Mouse (Mus musculus) lung, adult 2 months (tissue): ENCODE results near the gene Itm2c. TPM values are rescaled to one million over a fixed set of nuclear protein-coding genes. Genes with fewer than 3 reads are reported as not detected.

Source experiments
- DNase-seq: peaks from one replicate; pipeline ENCODE4 v3.0.0; 2022
- H3K4me1 ChIP-seq: fragments of 200-500 bp; 2 replicates; pipeline ENCODE4 v1.6.1; 2011; ENCODE audit warnings: low read length; ENCODE audit not compliant: control insufficient read depth, insufficient read depth
- H3K4me3 ChIP-seq: fragments of 200-500 bp; replicated peaks from 2 replicates; pipeline ENCODE3; 2011; ENCODE audit warnings: low read depth, mild to moderate bottlenecking, control low read depth, low read length; ENCODE audit errors: extremely low read depth
- CTCF ChIP-seq: fragments of 200-500 bp; IDR thresholded peaks from 2 replicates; pipeline ENCODE4 v1.5.1; 2011; ENCODE audit warnings: mild to moderate bottlenecking, low read length, control low read depth; ENCODE audit not compliant: insufficient read depth
- POLR2A ChIP-seq: fragments of 200-500 bp; IDR thresholded peaks from 2 replicates; pipeline ENCODE4 v1.6.1; 2011; ENCODE audit warnings: low read depth, mild to moderate bottlenecking, control low read depth, low read length, borderline replicate concordance; ENCODE audit errors: extremely low read depth
- WGBS: fragments of 180-500 bp; shearing (Covaris S2); methylation state at CpG from one replicate; pipeline ENCODE4 v1.1.7; 2018; 5-methylcytosine and 5-hydroxymethylcytosine counted together
- polyA plus RNA-seq: library from polyadenylated mRNA; depleted of rRNA; stranded (reverse); fragments of >200 nt; gene quantifications from 2 replicates; pipeline ENCODE4 v1.2.3, GENCODE M21; 2012

The Itm2c gene
- polyA plus RNA-seq, 1 experiment, result 319 TPM

- peaks cover 5% of the 10 kb centered on the region for H3K4me1 ChIP-seq
- DNase-seq, result no peak
- no peak for TF ChIP-seq POLR2A
- TF ChIP-seq CTCF, result no peak
- no peak overlapping the region for H3K4me3 ChIP-seq
- WGBS, result 82% methylated on average over 6 of the region's 6 CpGs
Observed at GRCm38 (mm10) chr1:85929406-85929805, 35.3 kb downstream of the Itm2c start.

DNA sequence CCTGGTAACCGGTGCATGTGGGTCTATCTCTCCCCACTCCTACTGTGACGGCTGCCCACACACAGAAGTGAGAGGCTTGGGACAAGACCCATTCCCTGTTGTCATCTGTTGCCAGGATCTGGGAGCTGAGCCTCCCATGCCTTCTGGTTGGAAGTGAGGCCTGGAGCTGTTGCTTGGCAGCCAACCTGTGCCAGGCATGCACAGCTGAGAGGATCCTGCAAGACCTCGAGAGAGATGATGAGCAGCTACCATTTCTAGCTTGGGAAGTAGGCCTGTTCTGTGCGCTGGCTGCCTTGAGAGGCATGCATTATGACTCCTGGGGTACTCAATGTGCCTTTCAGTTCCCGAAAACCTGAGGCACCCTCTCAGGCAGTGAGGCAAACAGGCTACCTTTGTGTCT, 37.1 kb downstream of the Itm2c start:
- TF ChIP-seq CTCF (no peak), POLR2A (no peak)
- peaks cover 5% of the 10 kb centered on the region for H3K4me1 ChIP-seq
- 90% methylated on average over 5 of the region's 5 CpGs for WGBS
- DNase-seq, result no peak
- H3K4me3 ChIP-seq, result no peak overlapping the region

DNA sequence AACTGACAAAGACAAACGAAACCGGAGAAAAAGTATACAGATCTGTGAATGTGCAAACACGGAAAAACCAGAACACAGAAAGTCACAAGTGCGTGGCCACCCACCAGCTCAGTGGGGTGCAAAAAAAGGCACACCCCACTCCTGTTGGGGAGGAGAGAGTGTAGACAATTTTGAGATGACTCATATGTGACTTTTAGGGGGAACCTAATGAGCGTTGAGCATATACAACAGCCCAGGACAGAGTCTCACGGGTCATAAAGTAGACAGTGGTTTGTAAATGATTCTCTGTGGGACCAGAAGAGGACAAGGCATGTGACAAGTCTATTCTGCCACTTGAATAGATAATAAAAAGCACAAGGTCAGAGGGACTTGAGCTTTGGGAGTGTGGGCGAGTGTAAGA, 39.1 kb downstream of the Itm2c start:
- 6% methylated on average over 7 of the region's 7 CpGs for WGBS
- peaks cover 5% of the 10 kb centered on the region for H3K4me1 ChIP-seq
- TF ChIP-seq CTCF (no peak), POLR2A (no peak)
- no peak for DNase-seq
- no peak overlapping the region for H3K4me3 ChIP-seq

GRCm38 (mm10) chr1:85933631-85934465, 39.8 kb downstream of the Itm2c start:
- H3K4me1 ChIP-seq, result peaks cover 5% of the 10 kb centered on the region
- H3K4me3 ChIP-seq, result no peak overlapping the region
- TF ChIP-seq CTCF (no peak), POLR2A (no peak)
- WGBS, result 18% methylated on average over 11 of the region's 11 CpGs
- no peak for DNase-seq

GRCm38 (mm10) chr1:85934560-85934959, 40.5 kb downstream of the Itm2c start:
- H3K4me1 ChIP-seq, result peaks cover 5% of the 10 kb centered on the region
- WGBS, result 43% methylated on average over 7 of the region's 7 CpGs
- H3K4me3 ChIP-seq, result no peak overlapping the region
- DNase-seq, result no peak
- TF ChIP-seq POLR2A, result no peak
- no peak for TF ChIP-seq CTCF

DNA sequence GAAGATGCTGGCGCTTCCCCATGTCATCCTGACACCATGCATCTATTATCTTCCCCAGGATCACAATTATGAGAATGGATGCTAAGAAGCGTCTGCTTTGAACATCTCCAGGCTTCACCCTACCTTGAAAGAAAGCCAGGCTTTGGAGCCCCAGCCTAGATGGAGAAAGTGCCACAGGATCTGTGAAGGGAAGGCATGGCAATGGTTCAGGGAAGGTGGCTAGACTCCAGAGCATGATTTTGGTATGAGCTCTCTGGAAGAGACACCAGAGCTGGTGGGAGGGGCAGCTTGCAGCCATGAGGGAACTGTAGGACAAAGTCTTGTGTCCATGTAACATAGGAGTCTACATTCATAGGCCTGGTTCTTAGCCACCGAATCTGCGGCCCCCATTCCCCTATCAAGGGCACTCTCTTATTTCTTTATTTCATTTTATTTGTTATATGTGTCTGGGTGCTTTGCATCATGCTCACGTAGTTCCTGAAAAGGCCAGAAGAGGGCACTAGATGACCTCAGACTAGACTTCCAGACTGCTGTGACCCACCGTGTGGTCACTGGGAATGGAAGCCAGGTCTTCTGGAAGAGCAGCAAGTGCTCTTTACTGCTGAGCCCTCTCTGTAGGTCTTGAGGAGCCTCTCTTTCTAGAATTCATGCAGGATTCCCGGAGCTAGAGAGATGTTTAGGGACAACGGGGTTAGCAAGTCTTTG, 41.2 kb downstream of the Itm2c start:
- Histone ChIP-seq H3K4me3 (no peak overlapping the region), H3K4me1 (peaks cover 5% of the 10 kb centered on the region)
- peak; percentile 61 for DNase-seq
- TF ChIP-seq POLR2A (no peak), CTCF (peak; percentile 71)
- WGBS, result 59% methylated on average over 8 of the region's 8 CpGs

DNA sequence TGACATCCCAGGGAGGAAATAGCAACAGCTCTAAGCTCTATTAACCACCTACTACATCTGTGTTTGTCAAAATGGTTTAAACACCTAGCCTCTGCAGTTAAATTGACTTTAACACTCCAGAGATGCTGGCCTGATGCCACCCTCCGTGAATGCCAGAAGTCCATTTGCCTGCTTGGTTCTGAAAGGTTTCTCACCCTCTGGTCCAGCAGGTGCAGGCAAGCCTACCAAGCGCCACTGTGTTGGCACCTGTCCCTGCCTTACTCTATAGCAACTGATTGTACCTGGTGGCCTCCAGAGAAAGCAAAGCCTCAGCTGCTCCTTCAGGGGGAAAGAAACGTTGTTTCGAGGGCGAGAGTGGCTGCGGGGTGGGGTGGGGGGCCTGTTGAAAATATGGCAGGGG, 42.2 kb downstream of the Itm2c start:
- H3K4me3 ChIP-seq, result no peak overlapping the region
- peaks cover 5% of the 10 kb centered on the region for H3K4me1 ChIP-seq
- 63% methylated on average over 6 of the region's 6 CpGs for WGBS
- DNase-seq, result no peak
- TF ChIP-seq POLR2A (no peak), CTCF (no peak)

- WGBS, result 76% methylated on average over 1 of the region's 1 CpGs
- TF ChIP-seq POLR2A, result no peak
- TF ChIP-seq CTCF, result no peak
- no peak for DNase-seq
Observed at GRCm38 (mm10) chr1:85937323-85937722, 43.2 kb downstream of the Itm2c start.

GRCm38 (mm10) chr1:85942318-85942717, 48.2 kb downstream of the Itm2c start:
- H3K4me1 ChIP-seq, result no peaks in the 10 kb centered on the region
- 70% methylated on average over 8 of the region's 8 CpGs for WGBS
- no peak overlapping the region for H3K4me3 ChIP-seq
- no peak for DNase-seq
- TF ChIP-seq CTCF (no peak), POLR2A (no peak)

More at GRCm38 (mm10) chr1:85937323-85937722, 43.2 kb downstream of the Itm2c start:
- Histone ChIP-seq H3K4me1 (peaks cover 5% of the 10 kb centered on the region), H3K4me3 (no peak overlapping the region)

DNA sequence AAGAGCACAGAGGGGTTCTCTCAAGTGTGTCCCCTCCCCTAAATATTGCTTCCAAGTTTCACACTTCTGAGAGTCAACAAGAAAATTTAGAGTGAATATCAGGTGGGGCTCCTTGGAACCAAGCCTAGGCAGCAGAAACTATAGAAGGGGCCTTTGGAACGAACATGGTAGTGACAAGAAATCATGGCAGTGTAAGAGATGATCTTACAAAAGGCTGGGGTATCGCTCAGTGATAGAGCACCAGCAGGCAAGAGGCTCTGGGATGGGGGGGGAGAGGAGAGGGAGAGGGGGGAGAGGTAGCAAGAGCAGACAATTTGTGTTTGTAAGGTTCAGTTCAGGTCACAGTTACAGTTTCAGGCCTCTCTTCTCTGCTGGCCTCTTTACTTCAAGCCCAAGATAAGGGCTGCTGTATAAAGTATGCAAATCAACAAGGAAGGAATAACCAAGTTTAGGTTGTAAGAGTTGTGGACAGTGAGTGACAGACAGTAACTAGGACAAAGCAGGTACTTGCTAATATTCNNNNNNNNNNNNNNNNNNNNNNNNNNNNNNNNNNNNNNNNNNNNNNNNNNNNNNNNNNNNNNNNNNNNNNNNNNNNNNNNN, 55.1 kb downstream of the Itm2c start:
- TF ChIP-seq CTCF, result no peak
- TF ChIP-seq POLR2A, result no peak
- Histone ChIP-seq H3K4me1 (no peaks in the 10 kb centered on the region), H3K4me3 (no peak overlapping the region)
- no peak for DNase-seq
- WGBS, result 86% methylated on average over 2 of the region's 2 CpGs
